Mouse (Mus musculus) left cerebral cortex, postnatal 14 days (tissue): Measurements from ENCODE around the gene Cyp8b1. TPM values are rescaled to one million over a fixed set of nuclear protein-coding genes. Genes with fewer than 3 reads are reported as not detected.

Experiments used
- DNase-seq, 2 experiments: peaks; one replicate each; pipeline ENCODE4 v3.0.0; 2021 to 2022; ENCODE audit warnings: low spot score in 2 of 2, mixed read lengths in 1 of 2
- intact Hi-C: fragments of 180-260 bp; cut with DNase I; formaldehyde crosslinking; loops from one replicate; pipeline ENCODE4 v1.15.1; 2025
- long read RNA-seq, 2 experiments: library from polyadenylated mRNA; stranded (forward); transcript quantifications; one replicate each; pipeline ENCODE4 v2.0.0; 2021
- total RNA-seq, 2 experiments: library from RNA; stranded (reverse); gene quantifications; 2 replicates each; pipeline ENCODE4 v1.2.3; 2021

The Cyp8b1 gene
- not detected for total RNA-seq
- long read RNA-seq, experiment 1: 0 reads
- long read RNA-seq, experiment 2: 0 reads

- no peak for DNase-seq
- intact Hi-C loops: no loop called here
These were observed at the start of gene Cyp8b1 for GRCm38 (mm10) chr9:121916102-121916501. TSS of gene Cyp8b1 (minus strand) at chr9:121916305.

- intact Hi-C loops: no loop called here
- no peak for DNase-seq
These were observed 48.8 kb upstream of the Cyp8b1 start for GRCm38 (mm10) chr9:121964941-121965340.

GRCm38 (mm10) chr9:121959966-121960635, 44.0 kb upstream of the Cyp8b1 start:
- intact Hi-C loops: no loop called here
- no peak for DNase-seq

GRCm38 (mm10) chr9:121952596-121952995, 36.5 kb upstream of the Cyp8b1 start:
- intact Hi-C loops: no loop called here
- no peak for DNase-seq

GRCm38 (mm10) chr9:121951114-121951423, 35.0 kb upstream of the Cyp8b1 start:
- intact Hi-C loops: no loop called here
- no peak for DNase-seq

- DNase-seq: peak; percentile 30 to 46
These were observed 34.5 kb upstream of the Cyp8b1 start, which contains the start of gene Fam198a for GRCm38 (mm10) chr9:121950418-121951113. TSS of gene Fam198a (plus strand) at chr9:121950988.

GRCm38 (mm10) chr9:121948431-121948830, 32.3 kb upstream of the Cyp8b1 start:
- intact Hi-C loops: loop anchor here (1.0 kb wide), 1 partner anchor 34 kb away; no protein-coding TSS in a partner anchor
- peak; percentile 11 to 62 for DNase-seq

More at GRCm38 (mm10) chr9:121950418-121951113, 34.5 kb upstream of the Cyp8b1 start, which contains the start of gene Fam198a:
- intact Hi-C loops: no loop called here

GRCm38 (mm10) chr9:121947784-121948183, 31.7 kb upstream of the Cyp8b1 start:
- intact Hi-C loops: loop anchor here (1.0 kb wide), 2 partner anchors 35 to 38 kb away; no protein-coding TSS in a partner anchor
- DNase-seq: peak; percentile 81 to 85

- intact Hi-C loops: no loop called here
- no peak for DNase-seq
These were observed 27.5 kb upstream of the Cyp8b1 start for GRCm38 (mm10) chr9:121943628-121944027.

GRCm38 (mm10) chr9:121943005-121943404, 26.9 kb upstream of the Cyp8b1 start:
- intact Hi-C loops: no loop called here
- DNase-seq: no peak

- intact Hi-C loops: no loop called here
- DNase-seq: no peak
These were observed 21.8 kb upstream of the Cyp8b1 start for GRCm38 (mm10) chr9:121937944-121938355.

GRCm38 (mm10) chr9:121937451-121937864, 21.4 kb upstream of the Cyp8b1 start:
- DNase-seq: no peak
- intact Hi-C loops: no loop called here

- intact Hi-C loops: no loop called here
- no peak for DNase-seq
These were observed 20.8 kb upstream of the Cyp8b1 start for GRCm38 (mm10) chr9:121936952-121937351.

GRCm38 (mm10) chr9:121934856-121935255, 18.8 kb upstream of the Cyp8b1 start:
- intact Hi-C loops: no loop called here
- peak in 1 of 2 experiments; percentile 32 for DNase-seq

- intact Hi-C loops: no loop called here
- peak; percentile 78 to 85 for DNase-seq
These were observed 12.4 kb upstream of the Cyp8b1 start for GRCm38 (mm10) chr9:121928498-121928897.

- intact Hi-C loops: no loop called here
- no peak for DNase-seq
These were observed 11.6 kb upstream of the Cyp8b1 start for GRCm38 (mm10) chr9:121927721-121928120.

- intact Hi-C loops: no loop called here
These were observed 10.7 kb upstream of the Cyp8b1 start for GRCm38 (mm10) chr9:121926634-121927405.

GRCm38 (mm10) chr9:121925959-121926358, 9.9 kb upstream of the Cyp8b1 start:
- no peak for DNase-seq
- intact Hi-C loops: no loop called here

More at GRCm38 (mm10) chr9:121926634-121927405, 10.7 kb upstream of the Cyp8b1 start:
- no peak for DNase-seq

- intact Hi-C loops: no loop called here
- DNase-seq: no peak
These were observed 8.9 kb upstream of the Cyp8b1 start for GRCm38 (mm10) chr9:121924901-121925560.
